In genomic region chr6:7951778-7952177, GRCm38 (mm10) we compare ENCODE assay signal across 25 mouse cellular contexts.
"Had no signal": no experiment of that assay in that cellular context is flagged by ENCODE, and none has a peak within 500 bp of the region (broad histone marks: within the 10 kb centered on the region; RNA-seq: fewer than 3 reads in every experiment).

No protein-coding gene starts in this region.

- DNase-seq: gastrocnemius, adult 2 months; gastrocnemius, postnatal 10 days; gastrocnemius, postnatal 25 days; heart, adult 2 months; heart, postnatal 10 days; heart, postnatal 4 days; kidney, adult 18-20 months; kidney, adult 8-10 months; kidney, postnatal 10 days; kidney, postnatal 25 days; kidney, postnatal 4 days; liver had no signal

- H3K9me3 ChIP-seq: heart, embryonic 10.5 days; heart, embryonic 12.5 days; hindbrain, embryonic 10.5 days; hindbrain, embryonic 12.5 days; intestine, embryonic 15.5 days; limb, embryonic 10.5 days; limb, embryonic 12.5 days had no signal

- H3K27ac ChIP-seq: gastrocnemius, adult 2 months; heart, adult 2 months; heart, embryonic 10.5 days; hindbrain, embryonic 10.5 days; hindbrain, embryonic 12.5 days; intestine, embryonic 15.5 days; layer of hippocampus, adult 2 months; left cerebral cortex, adult 2 months; limb, embryonic 10.5 days; limb, embryonic 12.5 days had no signal

- H3K4me1 ChIP-seq: hindbrain, embryonic 12.5 days; intestine, embryonic 15.5 days; limb, embryonic 10.5 days; limb, embryonic 12.5 days had no signal

- H3K4me2 ChIP-seq: heart, embryonic 12.5 days; hindbrain, embryonic 12.5 days; intestine, embryonic 15.5 days; limb, embryonic 12.5 days; liver, embryonic 11.5 days had no signal

- H3K27me3 ChIP-seq: heart, embryonic 12.5 days; hindbrain, embryonic 12.5 days; intestine, embryonic 15.5 days; limb, embryonic 12.5 days had no signal

- ATAC-seq: hindbrain, embryonic 16.5 days; inflammation-experienced regulatory T-cells, adult 6 months; intestine, embryonic 15.5 days; intestine, postnatal 0 days had no signal

- H3K9ac ChIP-seq: heart, embryonic 12.5 days; hindbrain, embryonic 12.5 days; intestine, embryonic 15.5 days; limb, embryonic 12.5 days had no signal

- H3K4me3 ChIP-seq: gastrocnemius, adult 2 months; heart, adult 2 months; heart, embryonic 10.5 days; heart, embryonic 12.5 days; hindbrain, embryonic 10.5 days; hindbrain, embryonic 12.5 days; intestine, embryonic 15.5 days; layer of hippocampus, adult 2 months; left cerebral cortex, adult 2 months; limb, embryonic 10.5 days; limb, embryonic 12.5 days had no signal

- H3K36me3 ChIP-seq: heart, embryonic 10.5 days; heart, embryonic 12.5 days; hindbrain, embryonic 10.5 days; hindbrain, embryonic 12.5 days; intestine, embryonic 15.5 days; limb, embryonic 10.5 days; limb, embryonic 12.5 days had no signal
